Mouse (Mus musculus) thymus, adult 2 months (tissue): ENCODE data around the gene Dnajc8.

Experiments
- CTCF ChIP-seq: fragments of 200-500 bp; IDR thresholded peaks from 2 replicates; pipeline ENCODE4 v1.5.1; 2012; ENCODE audit warnings: mild to moderate bottlenecking, control low read depth, low read length, moderate library complexity, borderline replicate concordance; ENCODE audit not compliant: control insufficient read depth, poor library complexity, insufficient read depth; ENCODE audit errors: extremely low read depth
- POLR2A ChIP-seq: fragments of 200-500 bp; IDR thresholded peaks from 2 replicates; pipeline ENCODE4 v1.6.1; 2012; ENCODE audit warnings: mild to moderate bottlenecking, low read length, control low read depth, moderate library complexity; ENCODE audit not compliant: control insufficient read depth, poor library complexity, insufficient read depth; ENCODE audit errors: extremely low read depth

GRCm38 (mm10) chr4:132530033-132530804 lies 5.1 kb upstream of the Dnajc8 start:
- no peak for TF ChIP-seq CTCF
- no peak for TF ChIP-seq POLR2A
